Mouse (Mus musculus) intestine, postnatal 0 days (tissue): ENCODE data around the gene 1110059E24Rik. TPM values are rescaled to one million over a fixed set of nuclear protein-coding genes. Genes with fewer than 3 reads are reported as not detected.
A peak's percentile ranks its signal among the peaks of the same experiment; 100 is the strongest.

Source experiments
- ATAC-seq: fragments of 200-750 bp; cut with Nextera tagmentation; 2 replicates; pipeline ENCODE4 v1.8.0; 2017; ENCODE audit warnings: mild to moderate bottlenecking, moderate TSS enrichment, moderate library complexity
- H3K27ac ChIP-seq: fragments of 300-500 bp; sonication (generic); 2 replicates; pipeline ENCODE4 v1.5.1; 2014; ENCODE audit warnings: mild to moderate bottlenecking, low read depth, low read length, moderate library complexity
- H3K27me3 ChIP-seq: fragments of 300-500 bp; sonication (generic); replicated peaks from 2 replicates; pipeline ENCODE4 v1.6.1; 2014; ENCODE audit warnings: low read length, mixed read lengths; ENCODE audit not compliant: control insufficient read depth, insufficient read depth
- H3K36me3 ChIP-seq: fragments of 300-500 bp; sonication (generic); 2 replicates; pipeline ENCODE4 v1.6.1; 2014; ENCODE audit warnings: mild to moderate bottlenecking, moderate library complexity; ENCODE audit not compliant: control insufficient read depth, insufficient read depth
- H3K4me1 ChIP-seq: fragments of 300-500 bp; sonication (generic); replicated peaks from 2 replicates; pipeline ENCODE4 v1.6.1; 2014; ENCODE audit warnings: antibody characterized with exemption, low read length, mixed read lengths; ENCODE audit not compliant: control insufficient read depth, insufficient read depth
- H3K4me2 ChIP-seq: fragments of 300-500 bp; sonication (generic); replicated peaks from 2 replicates; pipeline ENCODE4 v1.6.1; 2014; ENCODE audit warnings: low read depth, mild to moderate bottlenecking, moderate library complexity
- H3K4me3 ChIP-seq: fragments of 300-500 bp; sonication (generic); 2 replicates; pipeline ENCODE4 v1.5.1; 2014; ENCODE audit warnings: low read depth, low read length
- H3K9ac ChIP-seq: fragments of 300-500 bp; sonication (generic); 2 replicates; pipeline ENCODE4 v1.6.1; 2014; ENCODE audit warnings: mild to moderate bottlenecking, low read depth, low read length
- H3K9me3 ChIP-seq: fragments of 300-500 bp; sonication (generic); 2 replicates; pipeline ENCODE4 v1.6.1; 2016; ENCODE audit warnings: mixed run types; ENCODE audit not compliant: control insufficient read depth
- CTCF ChIP-seq: sonication (generic); IDR thresholded peaks from 2 replicates; pipeline ENCODE4 v1.5.1; 2016; ENCODE audit warnings: low read depth, mild to moderate bottlenecking, control low read depth, antibody characterized with exemption, moderate library complexity
- WGBS: fragments of 180-500 bp; shearing (Covaris S2); extraction: QIAGEN DNeasy Blood & Tissue Kit; methylation state at CpG from one replicate; pipeline ENCODE4 v1.1.7; 2014; 5-methylcytosine and 5-hydroxymethylcytosine counted together
- polyA plus RNA-seq: library from polyadenylated mRNA; unstranded; fragments of >200 nt; fragmentation: Nextera tagmentation; extraction: Ambion mirVana; gene quantifications from 2 replicates; pipeline ENCODE4 v1.2.1, GENCODE M21; 2015

1110059E24Rik gene
- polyA plus RNA-seq, 1 experiment from 2014 or later: 46.5 TPM

DNA sequence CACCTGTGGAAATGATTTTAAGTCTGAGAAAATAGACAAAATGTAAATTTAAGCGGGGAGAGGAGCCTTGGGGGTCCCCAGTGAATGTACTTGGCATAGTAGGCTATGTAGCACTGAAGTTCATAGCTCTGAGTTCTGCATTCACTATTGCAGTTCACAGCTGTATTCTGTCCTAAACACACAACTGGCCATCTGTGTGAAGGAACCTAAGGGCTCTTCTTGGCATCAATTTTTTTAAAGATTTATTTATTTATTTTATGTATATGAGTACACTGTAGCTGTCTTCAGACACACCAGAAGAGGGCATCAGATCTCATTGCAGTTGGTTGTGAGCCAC lies 88.3 kb downstream of the 1110059E24Rik start:
- Histone ChIP-seq H3K27ac (no peak overlapping the region), H3K9me3 (no peaks in the 10 kb centered on the region), H3K4me2 (no peak overlapping the region), H3K36me3 (no peaks in the 10 kb centered on the region), H3K4me3 (no peak overlapping the region), H3K4me1 (no peaks in the 10 kb centered on the region), H3K9ac (no peak overlapping the region), H3K27me3 (no peaks in the 10 kb centered on the region)
- no peak for ATAC-seq
- 8% methylated on average over 1 of the region's 1 CpGs for WGBS
- no peak for TF ChIP-seq CTCF

DNA sequence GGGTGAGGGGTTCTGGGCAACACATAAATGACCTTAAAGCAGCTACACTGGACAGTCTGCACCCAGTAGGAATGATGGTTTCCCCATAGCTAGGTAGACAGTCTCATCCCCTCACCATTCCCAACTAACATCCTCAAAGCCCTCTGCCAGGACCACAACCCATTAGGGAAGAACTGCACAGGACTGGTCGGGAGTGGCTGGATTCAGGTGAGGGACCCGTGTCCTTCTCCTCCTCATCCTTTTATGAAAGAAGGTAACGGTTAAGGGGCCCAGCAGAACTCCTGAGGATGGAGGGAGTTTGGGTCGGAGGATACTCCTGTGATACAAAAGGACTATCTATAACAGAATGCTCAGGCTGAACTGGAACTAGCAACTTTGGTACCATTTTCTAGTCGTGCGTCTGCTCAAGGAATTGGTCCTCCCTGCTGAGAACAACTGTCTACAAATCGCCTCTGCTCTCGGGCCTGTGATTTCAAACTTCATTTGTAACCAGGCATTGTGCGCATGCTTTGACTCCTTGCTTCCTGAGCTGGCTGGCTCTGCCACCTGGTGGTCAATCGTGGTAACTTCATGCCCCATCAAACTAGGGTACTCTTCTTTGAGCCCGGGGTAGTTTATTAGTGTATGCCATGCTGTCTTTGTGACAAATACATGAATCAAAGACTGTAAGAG lies 88.9 kb downstream of the 1110059E24Rik start:
- H3K27me3 ChIP-seq: no peaks in the 10 kb centered on the region
- no peak overlapping the region for H3K27ac ChIP-seq
- no peaks in the 10 kb centered on the region for H3K4me1 ChIP-seq
- H3K36me3 ChIP-seq: no peaks in the 10 kb centered on the region
- peak; percentile 98 for TF ChIP-seq CTCF
- no peak overlapping the region for H3K9ac ChIP-seq
- H3K4me3 ChIP-seq: no peak overlapping the region
- H3K9me3 ChIP-seq: no peaks in the 10 kb centered on the region
- 26% methylated on average over 11 of the region's 11 CpGs for WGBS
- H3K4me2 ChIP-seq: 0 out of 2 replicates have a peak overlapping the region, but pooled peaks have one; percentile 13
- peak; percentile 46 for ATAC-seq

DNA sequence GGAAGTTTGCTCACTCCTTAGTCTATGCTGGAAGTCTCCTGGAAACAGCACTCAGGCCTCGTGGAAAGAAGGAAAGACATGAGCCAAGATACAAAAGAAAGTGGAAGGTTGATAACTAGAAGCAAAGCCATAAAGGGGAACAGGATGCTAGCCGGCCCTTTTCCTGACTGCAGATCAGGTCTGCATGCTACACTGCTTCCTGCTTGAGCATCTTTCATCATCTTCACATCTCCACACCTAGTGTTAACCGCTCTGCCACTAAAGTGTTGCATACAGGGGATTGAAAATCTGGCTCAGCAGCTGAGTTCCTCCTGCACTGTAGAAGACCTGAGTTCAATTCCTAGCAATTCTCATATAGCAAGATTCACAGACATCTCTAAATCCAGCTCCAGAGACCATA lies 89.8 kb downstream of the 1110059E24Rik start:
- WGBS: 75% methylated on average over 3 of the region's 3 CpGs
- no peak for TF ChIP-seq CTCF

DNA sequence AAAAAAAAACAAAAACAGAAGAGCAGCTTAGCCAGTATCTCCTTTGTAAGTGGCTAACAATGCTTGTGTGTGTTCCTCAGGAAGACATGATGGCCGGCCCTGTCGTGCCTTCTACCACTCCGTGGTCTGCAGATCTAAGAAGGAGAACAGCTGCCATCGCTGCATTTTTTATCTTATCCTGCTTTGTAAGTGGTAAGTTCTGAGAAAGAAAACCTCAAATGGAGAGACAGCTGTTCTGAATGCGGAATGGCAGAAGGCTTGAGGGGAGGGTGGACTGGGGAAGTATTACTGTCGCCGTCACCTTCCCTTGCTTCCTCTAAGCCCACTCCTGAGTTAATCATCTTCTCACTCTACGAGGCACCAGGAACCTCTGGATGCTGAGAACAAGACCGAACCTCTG lies 100.0 kb downstream of the 1110059E24Rik start:
- 73% methylated on average over 9 of the region's 9 CpGs for WGBS
- TF ChIP-seq CTCF: no peak
- no peak overlapping the region for H3K4me2 ChIP-seq
- no peak overlapping the region for H3K9ac ChIP-seq
- H3K9me3 ChIP-seq: no peaks in the 10 kb centered on the region
- H3K27ac ChIP-seq: no peak overlapping the region
- no peaks in the 10 kb centered on the region for H3K27me3 ChIP-seq
- no peak for ATAC-seq
- H3K4me3 ChIP-seq: no peak overlapping the region
- no peaks in the 10 kb centered on the region for H3K36me3 ChIP-seq
- H3K4me1 ChIP-seq: no peaks in the 10 kb centered on the region

More for the DNA sequence above, 89.8 kb downstream of the 1110059E24Rik start:
- Histone ChIP-seq H3K36me3 (no peaks in the 10 kb centered on the region), H3K9ac (no peak overlapping the region), H3K9me3 (no peaks in the 10 kb centered on the region), H3K27ac (no peak overlapping the region), H3K4me1 (no peaks in the 10 kb centered on the region), H3K4me2 (no peak overlapping the region), H3K4me3 (no peak overlapping the region), H3K27me3 (no peaks in the 10 kb centered on the region)
- no peak for ATAC-seq

DNA sequence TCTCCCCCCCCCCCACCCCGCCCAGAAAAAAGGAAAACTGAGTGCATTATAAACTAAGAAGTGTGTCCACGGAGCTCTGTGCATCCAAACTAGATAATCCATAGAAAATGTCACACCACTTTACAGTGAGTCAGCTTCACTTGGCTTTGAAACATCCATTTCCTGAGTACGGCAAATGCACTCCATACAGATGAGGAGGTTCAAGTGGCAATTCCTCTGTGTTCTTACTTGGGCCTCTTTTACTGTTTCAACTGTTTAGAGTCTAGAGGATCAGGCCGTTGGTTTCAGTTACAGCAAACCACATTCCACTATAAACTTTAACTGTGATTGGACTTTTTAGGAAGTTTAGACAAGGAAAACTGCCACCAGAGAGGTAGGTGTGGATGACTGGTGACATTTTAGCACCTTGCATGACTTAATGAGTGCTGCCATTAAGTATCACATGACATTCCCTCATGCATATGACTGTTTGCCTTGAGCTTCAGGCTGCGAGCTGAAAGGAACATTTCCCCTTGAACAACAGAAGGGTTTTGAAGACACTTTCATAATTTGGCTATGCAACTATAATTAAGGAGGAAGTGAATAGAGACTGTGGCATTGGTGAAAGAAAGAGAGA lies 100.7 kb downstream of the 1110059E24Rik start:
- H3K4me2 ChIP-seq: no peak overlapping the region
- ATAC-seq: no peak
- no peaks in the 10 kb centered on the region for H3K9me3 ChIP-seq
- H3K36me3 ChIP-seq: no peaks in the 10 kb centered on the region
- H3K4me3 ChIP-seq: no peak overlapping the region
- H3K4me1 ChIP-seq: no peaks in the 10 kb centered on the region
- no peak overlapping the region for H3K9ac ChIP-seq
- no peaks in the 10 kb centered on the region for H3K27me3 ChIP-seq
- no peak for TF ChIP-seq CTCF
- WGBS: 63% methylated on average over 5 of the region's 5 CpGs
- no peak overlapping the region for H3K27ac ChIP-seq

DNA sequence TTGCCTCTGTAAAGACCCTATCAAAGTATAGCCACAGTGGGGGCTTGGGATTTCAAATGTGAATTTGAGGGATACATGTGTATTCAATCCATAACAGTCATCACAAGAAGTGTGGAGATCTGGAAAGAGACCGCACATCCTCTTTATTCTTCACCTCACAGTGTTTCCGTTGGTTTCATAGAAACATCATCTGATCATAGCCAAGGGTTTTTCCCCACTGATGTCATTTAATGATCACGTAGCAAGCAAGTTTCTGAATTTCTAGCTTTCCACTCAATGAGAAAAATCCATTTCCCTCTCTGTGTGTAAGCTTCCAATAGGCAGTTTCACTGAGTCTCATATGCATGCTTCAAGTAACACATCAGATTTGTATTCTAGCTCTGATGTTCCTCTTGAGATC lies 103.1 kb downstream of the 1110059E24Rik start:
- Histone ChIP-seq H3K4me3 (no peak overlapping the region), H3K27ac (no peak overlapping the region), H3K36me3 (no peaks in the 10 kb centered on the region), H3K9me3 (no peaks in the 10 kb centered on the region), H3K4me1 (no peaks in the 10 kb centered on the region), H3K9ac (no peak overlapping the region), H3K4me2 (no peak overlapping the region), H3K27me3 (no peaks in the 10 kb centered on the region)
- ATAC-seq: no peak
- TF ChIP-seq CTCF: no peak
- WGBS: 91% methylated on average over 3 of the region's 3 CpGs

DNA sequence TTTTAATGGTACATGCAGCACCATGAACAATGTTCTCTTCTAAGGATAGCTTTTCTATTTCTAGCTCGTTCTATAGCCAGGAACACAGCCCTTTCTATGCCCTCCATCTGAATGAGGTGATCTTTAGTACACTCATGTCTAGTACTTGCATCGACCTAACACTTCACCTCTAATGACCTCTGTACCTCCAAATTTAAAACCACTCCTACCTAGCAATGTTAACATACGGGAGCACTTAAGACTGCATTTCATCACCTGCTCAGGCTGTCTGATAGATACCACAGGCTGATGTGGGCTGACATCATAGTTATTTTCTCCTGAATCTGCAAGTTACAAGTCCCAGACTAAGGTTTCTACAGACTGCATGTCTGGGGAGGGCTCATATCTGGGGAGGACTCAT lies 103.8 kb downstream of the 1110059E24Rik start:
- no peak for TF ChIP-seq CTCF
- Histone ChIP-seq H3K4me3 (no peak overlapping the region), H3K27me3 (no peaks in the 10 kb centered on the region), H3K4me2 (no peak overlapping the region), H3K9me3 (no peaks in the 10 kb centered on the region), H3K27ac (no peak overlapping the region), H3K4me1 (no peaks in the 10 kb centered on the region), H3K9ac (no peak overlapping the region), H3K36me3 (no peaks in the 10 kb centered on the region)
- 60% methylated on average over 3 of the region's 3 CpGs for WGBS
- no peak for ATAC-seq
